Mouse (Mus musculus) myocyte (in vitro differentiated cells): ENCODE results near the gene Phkg1. TPM values are rescaled to one million over a fixed set of nuclear protein-coding genes. Genes with fewer than 3 reads are reported as not detected.
"Not testable (repeated sequence)": the region's sequence is repeated elsewhere in the genome, so short reads cannot be mapped to it uniquely, and the experiment has no call there.

Experiments used
- H3K27me3 ChIP-seq: one replicate; pipeline ENCODE4 v1.6.1; 2011; ENCODE audit not compliant: control insufficient read depth, insufficient read depth, insufficient read length
- H3K36me3 ChIP-seq: one replicate; pipeline ENCODE4 v1.6.1; 2011; ENCODE audit not compliant: control insufficient read depth, insufficient read depth
- H3K4me2 ChIP-seq: one replicate; pipeline ENCODE4 v1.6.1; 2011; ENCODE audit warnings: low read depth, control low read depth
- H3K4me3 ChIP-seq: one replicate; pipeline ENCODE4 v1.5.1; 2011; ENCODE audit warnings: mild to moderate bottlenecking, control low read depth, moderate library complexity
- H3K79me2 ChIP-seq: one replicate; pipeline ENCODE4 v1.6.1; 2011; ENCODE audit not compliant: control insufficient read depth, insufficient read depth
- H3ac ChIP-seq: one replicate; pipeline ENCODE4 v1.6.1; 2011; ENCODE audit not compliant: control insufficient read depth, insufficient read length
- CEBPB ChIP-seq: IDR thresholded peaks from 2 replicates; pipeline ENCODE4 v1.6.1; 2011; ENCODE audit warnings: mild to moderate bottlenecking, moderate library complexity; ENCODE audit not compliant: poor library complexity, insufficient read depth, severe bottlenecking
- E2F4 ChIP-seq: IDR thresholded peaks from one replicate; pipeline ENCODE4 v1.6.1; 2011; ENCODE audit warnings: mild to moderate bottlenecking, control low read depth, moderate library complexity; ENCODE audit not compliant: insufficient read depth
- MAX ChIP-seq: IDR thresholded peaks from one replicate; pipeline ENCODE4 v1.6.1; 2011; ENCODE audit warnings: low read depth, mild to moderate bottlenecking, control low read depth
- MYOD1 ChIP-seq, 3 experiments: IDR thresholded peaks; one replicate each; pipeline ENCODE4 v1.6.1; 2011; ENCODE audit warnings: control low read depth in 2 of 3, low read depth in 2 of 3, mild to moderate bottlenecking in 2 of 3, moderate library complexity in 1 of 3; ENCODE audit not compliant: insufficient read length in 2 of 3, control insufficient read depth in 1 of 3
- MYOG ChIP-seq, 3 experiments: IDR thresholded peaks; one replicate each; pipeline ENCODE4 v1.6.1; 2011; ENCODE audit warnings: control low read depth in 2 of 3, low read depth in 2 of 3, mild to moderate bottlenecking in 2 of 3; ENCODE audit not compliant: insufficient read length in 2 of 3, control insufficient read depth in 1 of 3, insufficient read depth in 1 of 3
- POLR2A ChIP-seq: IDR thresholded peaks from one replicate; pipeline ENCODE4 v1.6.1; 2011; ENCODE audit warnings: low read depth, mild to moderate bottlenecking, control low read depth, moderate library complexity; ENCODE audit not compliant: insufficient read length
- POLR2AphosphoS2 ChIP-seq: IDR thresholded peaks from one replicate; pipeline ENCODE4 v1.6.1; 2011; ENCODE audit warnings: low read depth, control low read depth; ENCODE audit not compliant: insufficient read length
- REST ChIP-seq: IDR thresholded peaks from one replicate; pipeline ENCODE4 v1.6.1; 2011; ENCODE audit warnings: mild to moderate bottlenecking, control low read depth, moderate library complexity; ENCODE audit not compliant: insufficient read depth, insufficient read length
- SRF ChIP-seq: IDR thresholded peaks from one replicate; pipeline ENCODE4 v1.6.1; 2011; ENCODE audit warnings: low read depth; ENCODE audit not compliant: control insufficient read depth, insufficient read length
- TCF12 ChIP-seq: IDR thresholded peaks from one replicate; pipeline ENCODE4 v1.6.1; 2011; ENCODE audit warnings: mild to moderate bottlenecking, control low read depth; ENCODE audit not compliant: poor library complexity, insufficient read depth, severe bottlenecking
- TCF3 ChIP-seq: IDR thresholded peaks from one replicate; pipeline ENCODE4 v1.6.1; 2011; ENCODE audit warnings: low read depth, control low read depth; ENCODE audit not compliant: insufficient read length
- USF1 ChIP-seq: IDR thresholded peaks from one replicate; pipeline ENCODE4 v1.6.1; 2011; ENCODE audit warnings: low read depth, mild to moderate bottlenecking, control low read depth, moderate library complexity
- polyA plus RNA-seq: library from polyadenylated mRNA; unstranded; fragments of >200 nt; fragmentation: generic; extraction: Trizol; gene quantifications from one replicate; pipeline ENCODE4 v1.2.1, GENCODE M21; 2012; ENCODE audit warnings: missing spikeins

Gene Phkg1
- polyA plus RNA-seq = 0.32 TPM

DNA sequence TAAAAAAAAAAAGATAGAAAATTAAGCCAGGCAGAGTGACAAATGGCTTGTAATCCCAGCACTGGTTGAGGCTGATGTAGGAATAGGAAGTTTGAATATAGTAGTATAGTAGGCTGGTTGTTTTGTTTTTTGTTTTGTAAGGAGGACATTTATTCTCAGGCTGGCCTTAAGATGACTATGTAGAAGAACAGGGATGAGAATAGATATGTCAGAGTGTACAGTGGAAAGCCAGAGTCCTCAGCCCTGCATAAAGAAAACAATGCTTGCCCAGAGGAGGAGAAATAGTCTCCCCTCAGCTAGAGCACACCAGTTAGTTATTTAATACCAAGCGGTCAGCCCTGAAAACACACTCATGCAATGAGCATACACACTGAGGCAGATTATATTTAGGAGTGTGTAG lies at the start of gene Phkg1:
TSS of gene Phkg1 (minus strand) at position 101 of the 400 bp plus-strand sequence.
- H3K4me3 ChIP-seq = no peak within 1 kb of the TSS
- H3ac ChIP-seq = no peak within 1 kb of the TSS
- H3K79me2 ChIP-seq = no peaks in the 10 kb centered on the region
- H3K27me3 ChIP-seq = no peaks in the 10 kb centered on the region
- TF ChIP-seq CEBPB (no peak), REST (no peak), USF1 (no peak), SRF (no peak)
- H3K36me3 ChIP-seq = no peaks in the 10 kb centered on the region
- H3K4me2 ChIP-seq = no peak within 1 kb of the TSS

DNA sequence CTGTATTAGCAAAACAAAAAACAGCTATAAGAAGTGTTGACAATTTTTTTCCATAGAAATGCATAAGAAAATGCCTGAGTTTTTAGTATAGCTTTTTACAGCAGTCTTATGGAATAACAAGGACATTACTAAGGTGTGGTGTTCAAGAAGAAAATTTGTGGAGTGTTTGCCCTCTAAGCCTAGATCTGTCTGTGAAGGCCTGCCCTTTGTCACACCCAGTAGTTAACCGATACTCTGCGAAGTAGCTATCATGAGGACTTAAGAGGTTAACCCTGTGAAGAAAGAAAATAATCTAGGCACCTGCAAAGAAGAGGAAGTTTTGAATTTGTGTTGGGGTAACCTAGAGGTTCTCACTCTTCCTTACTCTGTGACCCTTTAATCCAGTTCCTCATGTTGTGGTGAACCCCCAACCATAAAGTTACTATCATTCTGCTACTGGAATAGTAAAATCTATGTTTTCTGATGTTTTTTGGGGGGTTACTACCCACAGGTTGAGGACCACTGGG lies 49.2 kb upstream of the Phkg1 start:
- Histone ChIP-seq H3ac (no peak overlapping the region), H3K36me3 (peaks cover 5% of the 10 kb centered on the region), H3K4me3 (no peak overlapping the region), H3K4me2 (no peak overlapping the region), H3K79me2 (peaks cover 95% of the 10 kb centered on the region), H3K27me3 (no peaks in the 10 kb centered on the region)
- no peak for TF ChIP-seq MYOD1 (IDR thresholded peaks at IDR 0.05; ENCODE audit: control insufficient read depth in 1 of 3, insufficient read length in 2 of 3, low read depth in 2 of 3)
- TF ChIP-seq MYOG (IDR thresholded peaks at IDR 0.05; ENCODE audit: control insufficient read depth in 1 of 3, insufficient read depth in 1 of 3, insufficient read length in 2 of 3, low read depth in 2 of 3) = no peak
- TF ChIP-seq USF1 = no peak
- TF ChIP-seq POLR2A = no peak
- no peak for TF ChIP-seq CEBPB
- TF ChIP-seq REST = no peak
- no peak for TF ChIP-seq E2F4
- TF ChIP-seq MAX = no peak
- no peak for TF ChIP-seq TCF12
- TF ChIP-seq SRF = no peak
- TF ChIP-seq TCF3 = no peak
- no peak for TF ChIP-seq POLR2AphosphoS2

DNA sequence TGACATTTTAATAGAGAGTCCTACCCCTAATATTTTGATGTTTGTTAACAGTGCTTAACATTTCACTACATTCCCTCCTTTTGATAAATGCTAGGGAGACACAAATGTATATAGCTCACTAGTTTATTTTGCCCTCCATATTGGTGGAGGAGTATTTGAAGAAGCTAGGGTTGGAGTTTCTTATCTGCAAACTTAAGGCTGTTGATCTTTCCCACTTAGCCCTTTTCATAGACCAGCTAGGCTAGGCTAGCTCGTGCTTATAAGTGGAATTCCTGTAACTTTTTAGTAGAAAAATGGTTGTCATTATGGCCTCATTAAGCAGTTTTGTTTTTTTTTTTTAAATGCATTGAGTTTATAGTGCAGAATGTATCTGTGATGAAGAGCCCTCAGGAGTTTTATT lies 45.1 kb upstream of the Phkg1 start:
- Histone ChIP-seq H3K4me2 (no peak overlapping the region), H3K36me3 (peaks cover 5% of the 10 kb centered on the region), H3ac (no peak overlapping the region), H3K4me3 (peak overlapping the region; percentile 46), H3K79me2 (peaks cover 58% of the 10 kb centered on the region), H3K27me3 (no peaks in the 10 kb centered on the region)
- TF ChIP-seq TCF12 (no peak), SRF (no peak), E2F4 (no peak), POLR2A (no peak)

DNA sequence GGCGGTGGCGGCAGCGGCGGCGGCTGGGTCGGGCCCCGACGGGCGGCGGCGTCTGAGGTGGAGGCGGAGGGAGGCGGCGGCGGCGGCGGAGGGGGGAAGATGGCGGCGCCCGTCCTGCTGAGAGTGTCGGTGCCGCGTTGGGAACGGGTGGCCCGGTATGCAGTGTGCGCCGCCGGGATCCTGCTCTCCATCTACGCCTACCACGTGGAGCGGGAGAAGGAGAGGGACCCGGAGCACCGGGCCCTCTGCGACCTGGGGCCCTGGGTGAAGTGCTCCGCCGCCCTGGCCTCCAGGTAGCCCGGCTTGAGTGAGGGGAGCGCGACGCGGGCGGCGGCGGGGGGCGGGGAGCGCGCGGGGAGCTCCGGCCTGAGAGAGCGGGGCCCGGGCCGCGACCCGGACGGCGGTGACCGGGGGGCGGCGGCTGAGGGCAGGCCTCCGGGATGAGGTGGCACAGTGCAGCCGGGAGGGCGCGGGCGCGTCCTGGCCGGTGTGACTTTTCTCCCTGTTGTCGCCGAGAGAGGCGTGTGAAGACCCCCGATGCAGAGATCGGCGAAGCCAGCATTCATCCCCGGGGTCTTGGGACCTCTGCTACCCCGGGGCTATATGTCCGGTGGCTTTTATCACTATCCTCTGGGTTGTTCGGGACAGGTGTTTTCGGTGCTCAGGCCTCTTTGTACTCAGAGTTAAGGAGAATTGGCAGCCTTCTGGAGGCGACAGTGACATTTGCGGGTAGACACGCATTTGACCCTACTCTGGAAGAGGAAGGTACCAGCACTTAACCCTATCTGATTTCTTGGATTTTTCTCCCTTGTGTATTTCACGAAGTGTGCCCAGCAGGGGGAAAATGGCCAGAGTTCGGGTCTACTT lies 44.0 kb upstream of the Phkg1 start:
- peak overlapping the region; percentile 46 for H3K4me3 ChIP-seq
- H3K36me3 ChIP-seq, H3K27me3 ChIP-seq: not testable (repeated sequence)
- H3K4me2 ChIP-seq = peak overlapping the region; percentile 85
- peak overlapping the region; percentile 94 for H3ac ChIP-seq
- peaks cover 47% of the 10 kb centered on the region for H3K79me2 ChIP-seq

- H3K4me2 ChIP-seq = peak within 1 kb of the TSS; percentile 91
- no peak for TF ChIP-seq TCF3
- peak; percentile 3 for TF ChIP-seq POLR2A
- peak; percentile 3 for TF ChIP-seq E2F4
- H3ac ChIP-seq = peak within 1 kb of the TSS; percentile 94
- H3K4me3 ChIP-seq = peak within 1 kb of the TSS; percentile 46
- no peaks in the 10 kb centered on the region for H3K27me3 ChIP-seq
- H3K79me2 ChIP-seq = peaks cover 39% of the 10 kb centered on the region
- no peaks in the 10 kb centered on the region for H3K36me3 ChIP-seq
Measured at GRCm38 (mm10) chr5:129941495-129942045, 43.2 kb upstream of the Phkg1 start, which contains the start of gene Vkorc1l1. TSS of gene Vkorc1l1 (plus strand) at chr5:129941970.
